Mouse (Mus musculus) forebrain, embryonic 12.5 days (tissue): Measurements from ENCODE around the gene St3gal6. TPM values are rescaled to one million over a fixed set of nuclear protein-coding genes. Genes with fewer than 3 reads are reported as not detected.

ENCODE experiments used
- ATAC-seq: fragments of 200-750 bp; cut with Nextera tagmentation; 2 replicates; pipeline ENCODE4 v1.8.0; 2017; ENCODE audit warnings: moderate TSS enrichment; ENCODE audit not compliant: low FRiP score
- H3K27ac ChIP-seq: fragments of 300-500 bp; sonication (generic); 2 replicates; pipeline ENCODE4 v1.5.1; 2016; ENCODE audit warnings: mild to moderate bottlenecking
- H3K27me3 ChIP-seq: fragments of 300-500 bp; sonication (generic); 2 replicates; pipeline ENCODE4 v1.6.1; 2016; ENCODE audit warnings: mild to moderate bottlenecking
- H3K36me3 ChIP-seq: fragments of 300-500 bp; sonication (generic); replicated peaks from 2 replicates; pipeline ENCODE4 v1.6.1; 2016; ENCODE audit warnings: mild to moderate bottlenecking
- H3K4me1 ChIP-seq: fragments of 300-500 bp; sonication (generic); 2 replicates; pipeline ENCODE4 v1.6.1; 2016
- H3K4me2 ChIP-seq: fragments of 300-500 bp; sonication (generic); 2 replicates; pipeline ENCODE4 v1.6.1; 2016; ENCODE audit warnings: mild to moderate bottlenecking, moderate library complexity
- H3K4me3 ChIP-seq: fragments of 300-500 bp; sonication (generic); replicated peaks from 2 replicates; pipeline ENCODE4 v1.5.1; 2016; ENCODE audit warnings: mild to moderate bottlenecking
- H3K9ac ChIP-seq: fragments of 300-500 bp; sonication (generic); 2 replicates; pipeline ENCODE4 v1.6.1; 2016; ENCODE audit warnings: mild to moderate bottlenecking
- H3K9me3 ChIP-seq: fragments of 300-500 bp; sonication (generic); 2 replicates; pipeline ENCODE4 v1.6.1; 2016
- WGBS: fragments of 180-500 bp; shearing (Covaris S2); methylation state at CpG from one replicate; pipeline ENCODE4 v1.1.7; 2016; 5-methylcytosine and 5-hydroxymethylcytosine counted together
- polyA plus RNA-seq: library from polyadenylated mRNA; unstranded; fragments of >200 nt; fragmentation: Nextera tagmentation; extraction: Ambion mirVana; gene quantifications from 2 replicates; pipeline ENCODE4 v1.2.1, GENCODE M21; 2016

St3gal6 gene
- polyA plus RNA-seq, 1 experiment from 2014 or later, result 9.0 TPM

- 76% methylated on average over 6 of the region's 6 CpGs for WGBS
- H3K36me3 ChIP-seq, result peaks cover 28% of the 10 kb centered on the region
Observed at GRCm38 (mm10) chr16:58450648-58451047, 73.4 kb downstream of the St3gal6 start.

DNA sequence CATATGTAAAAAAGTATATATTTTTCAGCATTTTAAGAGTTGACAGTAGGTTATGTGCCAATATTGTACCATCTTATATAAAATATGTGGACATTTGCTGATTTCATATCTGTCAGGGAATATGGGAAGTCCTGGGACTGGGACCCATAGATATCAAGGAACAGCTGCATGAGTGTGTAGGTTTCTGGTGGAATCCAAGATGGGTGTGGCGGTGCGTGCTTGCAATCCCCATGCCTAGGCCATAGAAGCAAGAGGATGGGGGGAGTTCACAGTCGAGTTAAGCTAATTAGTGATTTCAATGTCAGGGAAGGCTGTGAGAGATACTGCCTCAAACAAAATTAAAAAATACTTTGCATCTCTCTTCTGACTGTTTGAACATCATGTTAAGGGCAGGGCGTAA is 75.0 kb downstream of the St3gal6 start:
- Histone ChIP-seq H3K36me3 (peaks cover 28% of the 10 kb centered on the region), H3K27ac (no peak overlapping the region), H3K4me3 (no peak overlapping the region), H3K4me2 (no peak overlapping the region), H3K9me3 (no peaks in the 10 kb centered on the region), H3K9ac (no peak overlapping the region), H3K27me3 (no peaks in the 10 kb centered on the region), H3K4me1 (no peaks in the 10 kb centered on the region)
- WGBS, result 88% methylated on average over 4 of the region's 4 CpGs
- ATAC-seq, result no peak

More at GRCm38 (mm10) chr16:58450648-58451047, 73.4 kb downstream of the St3gal6 start:
- H3K9ac ChIP-seq, result no peak overlapping the region
- no peaks in the 10 kb centered on the region for H3K27me3 ChIP-seq
- H3K4me1 ChIP-seq, result no peaks in the 10 kb centered on the region
- H3K4me2 ChIP-seq, result no peak overlapping the region
- H3K4me3 ChIP-seq, result no peak overlapping the region
- H3K27ac ChIP-seq, result no peak overlapping the region
- ATAC-seq, result no peak
- no peaks in the 10 kb centered on the region for H3K9me3 ChIP-seq

GRCm38 (mm10) chr16:58446281-58447259 is 77.5 kb downstream of the St3gal6 start:
- Histone ChIP-seq H3K4me1 (no peaks in the 10 kb centered on the region), H3K4me3 (no peak overlapping the region), H3K4me2 (no peak overlapping the region), H3K27me3 (no peaks in the 10 kb centered on the region), H3K9me3 (no peaks in the 10 kb centered on the region), H3K27ac (no peak overlapping the region), H3K9ac (no peak overlapping the region), H3K36me3 (peaks cover 27% of the 10 kb centered on the region)
- 93% methylated on average over 4 of the region's 4 CpGs for WGBS
- ATAC-seq, result no peak

GRCm38 (mm10) chr16:58444735-58445134 is 79.3 kb downstream of the St3gal6 start:
- 74% methylated on average over 6 of the region's 6 CpGs for WGBS
- H3K27ac ChIP-seq, result no peak overlapping the region
- no peaks in the 10 kb centered on the region for H3K27me3 ChIP-seq
- no peak overlapping the region for H3K4me3 ChIP-seq
- no peak overlapping the region for H3K4me2 ChIP-seq
- H3K9me3 ChIP-seq, result no peaks in the 10 kb centered on the region
- ATAC-seq, result no peak
- H3K9ac ChIP-seq, result no peak overlapping the region
- H3K4me1 ChIP-seq, result no peaks in the 10 kb centered on the region
- H3K36me3 ChIP-seq, result peaks cover 19% of the 10 kb centered on the region

DNA sequence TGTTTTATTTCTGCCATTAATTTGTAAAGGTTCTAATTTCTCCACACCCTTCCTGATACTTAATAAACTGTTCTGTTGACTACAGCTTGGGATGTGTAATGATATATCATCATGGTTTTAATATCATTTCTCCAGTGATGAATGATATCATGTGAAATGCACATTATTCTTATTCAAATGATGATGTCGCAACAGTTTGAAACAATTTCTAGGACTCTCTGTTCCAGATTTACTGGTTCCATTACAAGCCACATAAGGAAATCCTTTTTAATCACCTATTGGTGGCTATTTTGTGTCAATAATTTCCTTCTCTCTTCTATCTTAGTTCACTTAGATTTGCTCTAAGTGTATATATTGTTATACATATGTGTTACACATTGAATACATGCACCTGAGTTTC is 91.7 kb downstream of the St3gal6 start:
- peaks cover 22% of the 10 kb centered on the region for H3K36me3 ChIP-seq

DNA sequence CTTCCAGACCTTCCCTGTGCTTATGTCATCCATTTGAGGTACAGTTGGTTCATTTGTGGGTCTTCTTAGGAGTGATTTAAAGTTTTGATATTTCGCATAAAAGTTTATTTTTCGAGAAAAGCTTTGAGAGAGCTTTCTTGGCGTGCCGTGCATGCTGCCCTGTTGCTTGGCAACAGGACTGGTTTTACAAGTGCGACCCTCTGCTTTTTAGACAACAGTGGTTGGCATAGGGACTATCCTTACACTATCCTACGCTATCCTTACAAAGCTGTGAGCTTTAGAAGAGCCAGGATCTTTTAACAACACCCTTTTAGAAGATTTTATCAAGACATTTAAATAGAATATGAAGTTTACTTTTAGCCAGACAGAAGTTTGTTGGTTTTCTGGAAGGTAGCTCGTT is 93.8 kb downstream of the St3gal6 start:
- no peak overlapping the region for H3K4me3 ChIP-seq
- peaks cover 12% of the 10 kb centered on the region for H3K36me3 ChIP-seq
- H3K4me2 ChIP-seq, result no peak overlapping the region
- H3K27ac ChIP-seq, result no peak overlapping the region
- no peaks in the 10 kb centered on the region for H3K27me3 ChIP-seq
- ATAC-seq, result no peak
- no peaks in the 10 kb centered on the region for H3K4me1 ChIP-seq
- no peaks in the 10 kb centered on the region for H3K9me3 ChIP-seq
- WGBS, result 83% methylated on average over 7 of the region's 7 CpGs
- no peak overlapping the region for H3K9ac ChIP-seq

More for the DNA sequence above, 91.7 kb downstream of the St3gal6 start:
- no peak overlapping the region for H3K9ac ChIP-seq
- no peak overlapping the region for H3K4me3 ChIP-seq
- no peaks in the 10 kb centered on the region for H3K27me3 ChIP-seq
- WGBS, result 91% methylated on average over 1 of the region's 1 CpGs
- no peak overlapping the region for H3K4me2 ChIP-seq
- no peak overlapping the region for H3K27ac ChIP-seq
- no peaks in the 10 kb centered on the region for H3K4me1 ChIP-seq
- no peak for ATAC-seq
- no peaks in the 10 kb centered on the region for H3K9me3 ChIP-seq

GRCm38 (mm10) chr16:58421696-58422354 is 102.2 kb downstream of the St3gal6 start:
- ATAC-seq, result no peak
- Histone ChIP-seq H3K9ac (no peak overlapping the region), H3K27me3 (no peaks in the 10 kb centered on the region), H3K36me3 (no peaks in the 10 kb centered on the region), H3K27ac (no peak overlapping the region), H3K9me3 (no peaks in the 10 kb centered on the region), H3K4me3 (no peak overlapping the region), H3K4me1 (peaks cover 6% of the 10 kb centered on the region; the same call in 1 of the 2 replicates), H3K4me2 (no peak overlapping the region)
- WGBS, result 75% methylated on average over 11 of the region's 11 CpGs

Other genes with a start within 250 kb of the St3gal6 start
- 8.4 and 9.0 TPM in 2 replicates for gene Dcbld2, start 115.8 kb downstream of the St3gal6 start, polyA plus RNA-seq
- gene Gm813, start 92.7 kb upstream of the St3gal6 start, polyA plus RNA-seq, result not detected in 2 replicates
- not detected in 2 replicates for gene E330017A01Rik, start 114.5 kb upstream of the St3gal6 start, polyA plus RNA-seq
- 13.9 and 18.4 TPM in 2 replicates for gene Cpox, start 146.0 kb upstream of the St3gal6 start, polyA plus RNA-seq
- 0.11 and 0.12 TPM in 2 replicates for gene Gpr15, start 194.8 kb upstream of the St3gal6 start, polyA plus RNA-seq
- 104 and 115 TPM in 2 replicates for gene Cldnd1, start 203.7 kb upstream of the St3gal6 start, polyA plus RNA-seq
- not detected in 2 replicates for gene Olfr172, start 238.9 kb upstream of the St3gal6 start, polyA plus RNA-seq